ENCODE assay signal across 9 mouse cellular contexts in the genomic region with DNA sequence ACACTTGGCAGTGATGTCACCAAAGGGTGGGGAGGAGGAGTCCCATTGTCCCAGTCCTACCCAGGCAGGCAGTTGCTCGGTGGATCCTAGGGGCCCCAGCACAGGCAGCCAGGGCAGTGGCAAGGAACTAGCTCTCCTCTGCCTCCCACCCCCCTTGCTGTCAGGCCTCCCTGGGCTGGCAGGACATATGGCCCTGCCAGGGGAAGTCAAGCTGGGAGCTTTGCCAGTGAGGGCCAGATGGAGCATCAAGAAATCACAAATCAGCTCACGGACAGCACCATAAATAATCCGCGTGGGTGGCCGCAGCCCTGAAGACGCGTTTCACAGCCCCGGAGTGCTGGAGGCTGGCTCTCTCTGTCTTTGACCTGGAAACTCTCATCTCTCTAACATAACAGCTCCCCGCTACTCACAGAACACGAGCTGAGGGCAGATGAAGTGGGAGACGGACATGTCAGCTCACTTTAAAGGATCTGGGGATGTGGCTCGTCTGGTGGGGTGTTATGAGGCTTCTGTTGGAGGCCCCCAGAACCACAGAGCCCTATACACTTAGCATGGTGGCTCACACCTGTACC. TPM values are rescaled to one million over a fixed set of nuclear protein-coding genes. Genes with fewer than 3 reads are reported as not detected.
DNase-seq lines count a peak whose midpoint lies in the region; ATAC-seq and TF ChIP-seq lines count a peak whose summit lies in the region.
"Had no signal": no experiment of that assay in that cellular context is flagged by ENCODE, and none has a peak within 500 bp of the region (broad histone marks: within the 10 kb centered on the region; RNA-seq: fewer than 3 reads in every experiment).

No protein-coding gene starts in this region.

- H3K36me3 ChIP-seq in lung, embryonic 16.5 days (ENCODE audit: control insufficient read depth, insufficient read depth, low read length) = no peaks in the 10 kb centered on the region
- no peaks in the 10 kb centered on the region for H3K36me3 ChIP-seq in heart, embryonic 15.5 days
- no peaks in the 10 kb centered on the region for H3K36me3 ChIP-seq in midbrain, postnatal 0 days (ENCODE audit: insufficient read depth, low read length)

- H3K9me3 ChIP-seq in lung, embryonic 16.5 days (ENCODE audit: control insufficient read depth, low read length) = no peaks in the 10 kb centered on the region
- no peaks in the 10 kb centered on the region for H3K9me3 ChIP-seq in heart, embryonic 15.5 days (replicated peaks)
- no peaks in the 10 kb centered on the region for H3K9me3 ChIP-seq in midbrain, postnatal 0 days (ENCODE audit: low read length)

- H3K27ac ChIP-seq in lung, embryonic 16.5 days (ENCODE audit: low read length) = peak overlapping the region; percentile 49; the same call in 1 of the 2 replicates
- no peak overlapping the region for H3K27ac ChIP-seq in heart, embryonic 15.5 days
- H3K27ac ChIP-seq in midbrain, postnatal 0 days (ENCODE audit: low read depth, low read length) = peak overlapping the region; percentile 55

- WGBS in lung, embryonic 16.5 days = 15% methylated on average over 12 of the region's 12 CpGs
- WGBS in heart, embryonic 15.5 days = 13% methylated on average over 12 of the region's 12 CpGs
- 6% methylated on average over 12 of the region's 12 CpGs for WGBS in midbrain, postnatal 0 days

- no peak overlapping the region for H3K4me3 ChIP-seq in lung, embryonic 16.5 days (ENCODE audit: low read length)
- H3K4me3 ChIP-seq in heart, embryonic 15.5 days = no peak overlapping the region
- H3K4me3 ChIP-seq in midbrain, postnatal 0 days (ENCODE audit: low read depth, low read length) = no peak overlapping the region

- H3K4me1 ChIP-seq in lung, embryonic 16.5 days (replicated peaks; ENCODE audit: control insufficient read depth, insufficient read depth, low read length) = peaks cover 10% of the 10 kb centered on the region
- H3K4me1 ChIP-seq in heart, embryonic 15.5 days (replicated peaks) = peaks cover 14% of the 10 kb centered on the region
- no peaks in the 10 kb centered on the region for H3K4me1 ChIP-seq in midbrain, postnatal 0 days (ENCODE audit: insufficient read depth, low read length)

- H3K4me2 ChIP-seq in lung, embryonic 16.5 days (ENCODE audit: low read depth, low read length) = peak overlapping the region; percentile 4; the same call in 1 of the 2 replicates
- peak overlapping the region; percentile 37 for H3K4me2 ChIP-seq in heart, embryonic 15.5 days
- no peak overlapping the region for H3K4me2 ChIP-seq in midbrain, postnatal 0 days (ENCODE audit: low read depth, low read length, poor library complexity, severe bottlenecking)

- DNase-seq in lung, adult 18-20 months = no peak
- DNase-seq in layer of hippocampus, postnatal 36 days = peak; percentile 78 to 79
- peak; percentile 93 for DNase-seq in midbrain, postnatal 0 days (ENCODE audit: low spot score)
- no peak for DNase-seq in testis, postnatal 14 days (ENCODE audit: low spot score)

- TF ChIP-seq CTCF in midbrain, postnatal 0 days (IDR thresholded peaks at IDR 0.05) = no peak

- no peaks in the 10 kb centered on the region for H3K27me3 ChIP-seq in lung, embryonic 16.5 days (ENCODE audit: control insufficient read depth, insufficient read depth, low read depth, low read length)
- H3K27me3 ChIP-seq in heart, embryonic 15.5 days = no peaks in the 10 kb centered on the region
- H3K27me3 ChIP-seq in midbrain, postnatal 0 days (ENCODE audit: insufficient read depth, low read length) = no peaks in the 10 kb centered on the region

- ATAC-seq in lung, embryonic 16.5 days (ENCODE audit: low read depth) = peak; percentile 81
- ATAC-seq in common myeloid progenitor, adult 5-6 weeks (replicated peaks; ENCODE audit: low read depth, poor library complexity, severe bottlenecking) = peak; percentile 62
- peak; percentile 32; the same call in 1 of the 2 replicates for ATAC-seq in heart, embryonic 15.5 days (replicated peaks; ENCODE audit: insufficient number of reproducible peaks, insufficient read depth, low FRiP score, low read depth)
- peak; percentile 79 for ATAC-seq in midbrain, postnatal 0 days (ENCODE audit: low FRiP score)
- ATAC-seq in activated CD4-positive, CD25-positive, alpha-beta regulatory T cell, adult 4 months = no peak

- peak overlapping the region; percentile 19; the same call in 1 of the 2 replicates for H3K9ac ChIP-seq in lung, embryonic 16.5 days (ENCODE audit: low read length)
- peak overlapping the region; percentile 2; the same call in 1 of the 2 replicates for H3K9ac ChIP-seq in heart, embryonic 15.5 days
- peak overlapping the region; percentile 39; the same call in 1 of the 2 replicates for H3K9ac ChIP-seq in midbrain, postnatal 0 days (replicated peaks; ENCODE audit: low read length, poor library complexity, severe bottlenecking)

RNA-seq across cellular contexts. Expression of a gene that starts 6.1 kb away (rescaled TPM):
- 900 and 901 TPM in 2 replicates for polyA plus RNA-seq in lung, embryonic 16.5 days (2015; fragmentation: Nextera tagmentation; extraction: Ambion mirVana)
- total RNA-seq in common myeloid progenitor, adult 5-6 weeks (2017) = 2,180 and 2,411 TPM in 2 replicates
- 506 and 536 TPM in 2 replicates for polyA plus RNA-seq in heart, embryonic 15.5 days (2015; fragmentation: Nextera tagmentation; extraction: Ambion mirVana)
- 100 to 1,000 TPM; 444 to 462 TPM for total RNA-seq in layer of hippocampus, postnatal 36 days (2021)
- 1,349 and 1,717 TPM in 2 replicates for total RNA-seq in midbrain, postnatal 0 days (2014; rRNA removed)
- 447 and 461 TPM in 2 replicates for polyA plus RNA-seq in midbrain, postnatal 0 days (2015; fragmentation: Nextera tagmentation; extraction: Ambion mirVana)
- 1,000 to 10,000 TPM; 1,853 to 2,245 TPM for polyA plus RNA-seq in activated CD4-positive, CD25-positive, alpha-beta regulatory T cell, adult 4 months (2017; shearing (Covaris generic))

RNA-seq across cellular contexts. Expression of a gene that starts 7.6 kb away (rescaled TPM):
- not detected in 2 replicates for polyA plus RNA-seq in lung, embryonic 16.5 days (2015; fragmentation: Nextera tagmentation; extraction: Ambion mirVana)
- not detected in 2 replicates for total RNA-seq in common myeloid progenitor, adult 5-6 weeks (2017)
- not detected in 2 replicates for polyA plus RNA-seq in heart, embryonic 15.5 days (2015; fragmentation: Nextera tagmentation; extraction: Ambion mirVana)
- total RNA-seq in layer of hippocampus, postnatal 36 days (2021) = not detected
- total RNA-seq in midbrain, postnatal 0 days (2014; rRNA removed) = not detected in 2 replicates
- not detected in 2 replicates for polyA plus RNA-seq in midbrain, postnatal 0 days (2015; fragmentation: Nextera tagmentation; extraction: Ambion mirVana)
- not detected for polyA plus RNA-seq in activated CD4-positive, CD25-positive, alpha-beta regulatory T cell, adult 4 months (2017; shearing (Covaris generic))
- polyA plus RNA-seq: liver, embryonic 16.5 days had no signal

RNA-seq across cellular contexts. Expression of a gene that starts 12.7 kb away (rescaled TPM):
- 0.88 and 1.9 TPM in 2 replicates for polyA plus RNA-seq in lung, embryonic 16.5 days (2015; fragmentation: Nextera tagmentation; extraction: Ambion mirVana)
- not detected in 2 replicates for total RNA-seq in common myeloid progenitor, adult 5-6 weeks (2017)
- polyA plus RNA-seq in heart, embryonic 15.5 days (2015; fragmentation: Nextera tagmentation; extraction: Ambion mirVana) = 0.54 and 0.82 TPM in 2 replicates
- 100 to 1,000 TPM; 310 to 319 TPM for total RNA-seq in layer of hippocampus, postnatal 36 days (2021)
- total RNA-seq in midbrain, postnatal 0 days (2014; rRNA removed) = 47.0 and 50.3 TPM in 2 replicates
- 85.2 and 87.6 TPM in 2 replicates for polyA plus RNA-seq in midbrain, postnatal 0 days (2015; fragmentation: Nextera tagmentation; extraction: Ambion mirVana)
- polyA plus RNA-seq in activated CD4-positive, CD25-positive, alpha-beta regulatory T cell, adult 4 months (2017; shearing (Covaris generic)) = 10 to 100 TPM; 26.9 to 41.1 TPM

RNA-seq across cellular contexts. Expression of a gene that starts 19.3 kb away (rescaled TPM):
- 73.6 and 75.8 TPM in 2 replicates for polyA plus RNA-seq in lung, embryonic 16.5 days (2015; fragmentation: Nextera tagmentation; extraction: Ambion mirVana)
- 113 TPM in 2 replicates for total RNA-seq in common myeloid progenitor, adult 5-6 weeks (2017)
- polyA plus RNA-seq in heart, embryonic 15.5 days (2015; fragmentation: Nextera tagmentation; extraction: Ambion mirVana) = 132 and 145 TPM in 2 replicates
- 100 to 1,000 TPM; 564 to 566 TPM for total RNA-seq in layer of hippocampus, postnatal 36 days (2021)
- total RNA-seq in midbrain, postnatal 0 days (2014; rRNA removed) = 280 and 286 TPM in 2 replicates
- polyA plus RNA-seq in midbrain, postnatal 0 days (2015; fragmentation: Nextera tagmentation; extraction: Ambion mirVana) = 203 and 211 TPM in 2 replicates
- 10 to 100 TPM; 34.7 to 38.1 TPM for polyA plus RNA-seq in activated CD4-positive, CD25-positive, alpha-beta regulatory T cell, adult 4 months (2017; shearing (Covaris generic))

Comparison
In these comparisons a context has a peak if more than half of its experiments do, and no peak if none do; other contexts are left out.
1. DNase-seq: peak in layer of hippocampus, postnatal 36 days (2 of 2) and midbrain, postnatal 0 days (single experiment); none in lung, adult 18-20 months (0 of 2) and testis, postnatal 14 days (single experiment).
2. Peak in every context shown above with its lines, with median percentiles within 50 percentile points of each other: H3K9ac ChIP-seq.